Mouse (Mus musculus) heart, postnatal 25 days (tissue): ENCODE measurements around the gene Nradd. TPM values are rescaled to one million over a fixed set of nuclear protein-coding genes. Genes with fewer than 3 reads are reported as not detected.

ENCODE experiments used
- DNase-seq: peaks from one replicate; pipeline ENCODE4 v3.0.0; 2022; ENCODE audit warnings: low spot score
- intact Hi-C: fragments of 180-260 bp; cut with DNase I; formaldehyde crosslinking; loops from one replicate; pipeline ENCODE4 v1.15.1; 2025
- microRNA-seq: library from miRNA; unstranded; fragments of <30 nt; microRNA quantifications from one replicate; pipeline ENCODE4 v1.2.0, GENCODE M21; 2022
- total RNA-seq, 2 experiments: library from RNA; stranded (reverse); gene quantifications; 2 replicates each; pipeline ENCODE4 v1.2.3; 2021

The Nradd gene
- total RNA-seq, 2 experiments from 2014 or later: 1.1 to 2.0 TPM

- DNase-seq: no peak
- intact Hi-C loops: no loop called here
These were observed 1.5 kb downstream of the Nradd start for GRCm38 (mm10) chr9:110622621-110623219.

GRCm38 (mm10) chr9:110620685-110621084 is 3.6 kb downstream of the Nradd start:
- intact Hi-C loops: no loop called here
- DNase-seq: no peak

DNA sequence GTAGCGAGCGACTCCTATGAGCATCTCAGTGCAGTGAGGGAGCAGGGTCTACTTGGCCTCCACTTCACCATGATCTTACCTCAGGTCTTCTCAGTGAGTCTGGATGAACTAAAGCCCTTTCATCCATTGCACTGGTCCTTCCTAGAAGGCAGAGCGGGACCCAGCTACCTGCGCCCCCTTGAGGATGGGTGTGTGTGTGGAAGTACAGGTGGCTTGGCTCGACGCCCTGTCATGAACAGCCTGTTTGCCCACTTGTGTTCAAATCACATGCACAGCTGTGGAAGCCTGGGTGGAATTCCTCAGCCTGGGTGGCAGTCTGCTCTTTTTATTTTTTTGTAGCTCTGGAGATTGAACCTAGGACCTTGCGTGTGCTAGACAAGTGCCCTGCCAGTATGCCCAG is 4.1 kb downstream of the Nradd start:
- DNase-seq: no peak
- intact Hi-C loops: no loop called here

DNA sequence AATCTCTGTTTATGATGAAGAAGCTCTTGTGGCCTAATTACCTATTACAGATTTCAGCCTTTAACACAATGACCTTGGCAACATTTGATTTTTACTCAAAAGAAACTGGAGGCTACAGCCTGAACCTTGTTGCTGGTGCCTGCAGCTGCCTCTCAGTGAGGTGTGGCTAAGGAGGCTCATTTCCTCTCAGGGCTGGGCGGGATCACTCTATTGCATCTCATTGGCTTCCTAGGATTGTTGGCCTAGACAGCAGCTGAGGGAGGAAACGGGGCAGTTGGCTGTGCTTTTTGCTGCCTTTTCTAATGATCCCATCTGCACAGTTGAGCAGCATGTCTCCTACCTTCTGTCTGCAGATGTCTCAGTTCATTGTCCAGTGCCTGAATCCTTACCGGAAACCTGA is 7.2 kb downstream of the Nradd start:
- intact Hi-C loops: no loop called here
- DNase-seq: no peak

GRCm38 (mm10) chr9:110611471-110611870 is 12.8 kb downstream of the Nradd start:
- no peak for DNase-seq
- intact Hi-C loops: no loop called here

DNA sequence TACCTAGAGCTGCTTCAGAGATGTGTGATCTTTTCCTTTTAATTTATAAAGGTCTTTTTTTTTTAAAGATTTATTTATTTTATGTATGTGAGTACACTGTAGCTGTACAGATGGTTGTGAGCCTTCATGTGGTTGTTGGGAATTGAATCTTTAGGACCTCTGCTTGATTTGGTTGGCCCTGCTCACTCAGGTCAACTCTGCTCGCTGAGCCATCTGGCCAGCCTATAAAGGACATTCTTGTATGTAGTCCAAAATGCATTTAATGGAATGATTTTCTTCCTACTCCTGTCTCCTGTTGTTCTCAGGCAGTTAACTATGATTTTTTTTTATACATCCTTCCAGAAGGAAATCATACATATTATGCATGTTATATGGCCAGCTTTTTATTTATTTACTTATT is 40.7 kb downstream of the Nradd start:
- intact Hi-C loops: no loop called here
- DNase-seq: no peak

GRCm38 (mm10) chr9:110582161-110582560 is 42.1 kb downstream of the Nradd start:
- intact Hi-C loops: no loop called here
- DNase-seq: no peak

Small RNA genes lying within 50 kb of the gene (microRNA-seq; reads per million reads assigned to microRNA genes)
- not detected for gene Mir8107

Other genes with a start within 250 kb of the Nradd start
- gene Ptpn23, start 216.2 kb downstream of the Nradd start, total RNA-seq: 10 to 100 TPM; 13.6 to 16.0 TPM
- gene Ngp, start 204.7 kb downstream of the Nradd start, total RNA-seq: not detected
- 10 to 100 TPM; 11.1 to 15.0 TPM for gene Klhl18, start 147.8 kb downstream of the Nradd start, total RNA-seq
- gene Kif9, start 147.5 kb downstream of the Nradd start, total RNA-seq: under 1 TPM; 0.13 to 0.25 TPM
- 10 to 100 TPM; 38.0 to 49.8 TPM for gene Setd2, start 91.9 kb downstream of the Nradd start, total RNA-seq
- gene Nbeal2, start 29.7 kb upstream of the Nradd start, total RNA-seq: 1 to 10 TPM; 8.2 to 8.7 TPM
- gene Ccdc12, start 32.1 kb upstream of the Nradd start, total RNA-seq: 10 to 100 TPM; 61.6 to 66.8 TPM
- gene Myl3, start 117.4 kb upstream of the Nradd start, total RNA-seq: over 10,000 TPM; 11,742 to 12,072 TPM
- gene Pth1r, start 122.7 kb upstream of the Nradd start, total RNA-seq: 1 to 10 TPM; 7.6 to 7.9 TPM
- gene Prss42, start 173.7 kb upstream of the Nradd start, total RNA-seq: not detected
- not detected for gene Prss44, start 189.5 kb upstream of the Nradd start, total RNA-seq
- gene Prss43, start 202.2 kb upstream of the Nradd start, total RNA-seq: not detected
- gene Prss45, start 210.1 kb upstream of the Nradd start, total RNA-seq: not detected
- gene Prss46, start 220.1 kb upstream of the Nradd start, total RNA-seq: not detected
- gene Prss50, start 233.5 kb upstream of the Nradd start, total RNA-seq: not detected